Mouse (Mus musculus) liver, embryonic 14.5 days (tissue): ENCODE results near the gene Ctnnd2.

Source experiments
- CTCF ChIP-seq: IDR thresholded peaks from 2 replicates; pipeline ENCODE4 v1.5.1; 2016; ENCODE audit warnings: antibody characterized with exemption, low read depth, control low read depth
- EP300 ChIP-seq: IDR thresholded peaks from 2 replicates; pipeline ENCODE4 v1.6.1; 2016; ENCODE audit warnings: antibody characterized with exemption, low read depth

DNA sequence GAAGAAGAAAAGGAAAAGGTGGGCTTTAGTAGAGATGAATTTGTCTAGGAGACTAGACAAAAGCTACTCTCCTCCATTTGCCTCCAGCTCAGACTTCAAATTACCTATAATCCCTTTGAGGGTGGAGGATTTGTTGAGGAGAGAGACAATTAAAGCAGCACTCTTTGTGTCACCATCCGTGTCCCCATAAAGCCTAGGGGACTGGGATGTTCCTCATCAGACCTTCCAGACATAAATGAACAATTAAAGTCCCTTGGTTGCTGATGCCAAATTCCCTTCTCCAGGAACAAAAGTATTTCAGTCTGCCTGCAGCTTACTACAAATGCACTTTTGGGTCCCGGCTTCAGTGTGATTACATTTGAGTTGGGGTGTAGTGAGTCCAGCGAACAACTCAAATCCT is 340.1 kb downstream of the Ctnnd2 start:
- TF ChIP-seq CTCF (no peak), EP300 (no peak)
